Mouse (Mus musculus) thymus, postnatal 36 days (tissue): ENCODE measurements around the gene Smad1.
A peak's percentile ranks its signal among the peaks of the same experiment; 100 is the strongest.

Experiments used
- DNase-seq, 2 experiments: peaks; one replicate each; pipeline ENCODE4 v3.0.0; 2022; ENCODE audit warnings: mixed read lengths in 2 of 2

Smad1 gene

GRCm38 (mm10) chr8:79350805-79351204, 48.5 kb downstream of the Smad1 start:
- DNase-seq = no peak

GRCm38 (mm10) chr8:79350094-79350593, 49.2 kb downstream of the Smad1 start:
- DNase-seq = no peak

DNA sequence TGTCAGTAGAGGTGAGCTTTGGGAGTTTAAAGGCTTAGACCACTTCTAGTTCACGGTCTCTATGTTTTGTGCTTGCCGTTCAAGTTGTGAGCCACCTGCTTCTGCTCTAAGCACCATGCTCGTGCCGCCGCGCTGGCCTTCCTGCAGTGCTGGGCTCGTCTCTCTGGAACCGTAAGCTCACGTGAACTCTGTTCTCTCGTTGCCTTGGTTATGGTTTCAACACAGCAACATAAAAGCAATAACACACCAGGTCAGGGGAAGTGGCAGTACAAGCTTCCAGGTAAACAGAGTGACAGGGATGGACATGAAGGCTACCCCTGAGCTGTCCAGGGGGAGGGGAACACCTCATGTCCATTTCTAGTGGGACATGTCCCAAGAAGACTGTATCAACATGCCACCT, 52.9 kb downstream of the Smad1 start:
- DNase-seq = no peak

GRCm38 (mm10) chr8:79345856-79346255, 53.5 kb downstream of the Smad1 start:
- no peak for DNase-seq

GRCm38 (mm10) chr8:79341236-79341635, 58.1 kb downstream of the Smad1 start:
- DNase-seq = no peak

DNA sequence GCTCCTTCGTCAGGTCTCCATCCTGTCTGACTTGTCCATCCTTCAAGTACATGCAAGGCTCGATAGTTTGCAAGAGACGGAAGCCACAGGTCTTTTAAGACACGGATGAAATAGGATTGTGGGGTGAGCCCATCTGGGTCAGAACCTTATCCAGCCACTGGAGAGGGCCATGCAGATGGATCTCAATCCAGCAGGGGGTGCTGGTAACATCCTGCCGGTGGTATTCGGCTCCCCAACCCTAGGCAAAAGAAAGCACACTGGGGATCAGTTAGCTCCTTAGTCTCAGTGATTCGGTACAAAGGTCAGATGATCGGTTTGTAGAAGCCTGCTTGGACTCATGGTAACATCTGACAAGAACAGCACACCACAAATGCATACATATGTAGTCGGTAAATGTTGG, 59.8 kb downstream of the Smad1 start:
- DNase-seq = peak in 1 of 2 experiments; percentile 22

GRCm38 (mm10) chr8:79338619-79339018, 60.7 kb downstream of the Smad1 start:
- no peak for DNase-seq

- no peak for DNase-seq
These were observed 67.0 kb downstream of the Smad1 start for GRCm38 (mm10) chr8:79332109-79332900.

DNA sequence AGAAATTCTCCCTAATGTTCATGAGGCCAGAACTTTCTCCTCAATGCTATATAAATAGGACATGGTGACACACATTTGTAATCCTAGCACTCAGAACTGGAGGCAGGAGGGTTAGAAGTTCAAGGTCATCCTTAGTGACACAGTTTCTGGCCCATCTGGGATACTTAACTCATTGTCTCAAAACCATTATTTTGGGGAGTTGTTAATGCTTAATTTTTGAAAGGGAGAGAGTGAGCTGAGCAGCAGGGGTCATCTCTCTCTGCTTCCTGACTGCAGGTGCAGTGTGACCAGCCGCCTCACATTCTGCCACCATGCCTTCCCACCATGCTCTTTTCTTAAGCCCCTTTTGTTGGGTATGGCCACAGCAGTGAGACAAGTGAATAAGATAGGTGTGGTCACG, 67.7 kb downstream of the Smad1 start:
- no peak for DNase-seq

DNA sequence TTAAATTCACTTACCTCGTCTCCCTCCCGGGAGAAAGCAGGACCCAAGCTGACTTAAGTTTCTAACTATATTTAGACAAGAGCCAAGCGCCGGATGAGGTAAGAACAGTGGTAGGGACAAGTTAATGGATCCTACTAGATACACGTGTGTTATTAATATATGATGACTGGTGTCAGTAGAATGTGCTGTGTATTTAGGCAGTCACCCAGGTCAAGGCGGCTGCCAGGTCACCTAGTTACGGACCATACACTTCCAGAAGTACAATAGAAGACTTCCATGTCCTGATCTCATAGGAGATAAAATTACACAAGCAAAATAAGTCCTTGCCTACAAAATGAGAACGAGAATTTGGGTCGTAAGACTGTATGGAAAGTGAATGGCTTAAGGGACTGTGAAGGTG, 68.3 kb downstream of the Smad1 start:
- no peak for DNase-seq

GRCm38 (mm10) chr8:79329735-79330134, 69.6 kb downstream of the Smad1 start:
- no peak for DNase-seq

DNA sequence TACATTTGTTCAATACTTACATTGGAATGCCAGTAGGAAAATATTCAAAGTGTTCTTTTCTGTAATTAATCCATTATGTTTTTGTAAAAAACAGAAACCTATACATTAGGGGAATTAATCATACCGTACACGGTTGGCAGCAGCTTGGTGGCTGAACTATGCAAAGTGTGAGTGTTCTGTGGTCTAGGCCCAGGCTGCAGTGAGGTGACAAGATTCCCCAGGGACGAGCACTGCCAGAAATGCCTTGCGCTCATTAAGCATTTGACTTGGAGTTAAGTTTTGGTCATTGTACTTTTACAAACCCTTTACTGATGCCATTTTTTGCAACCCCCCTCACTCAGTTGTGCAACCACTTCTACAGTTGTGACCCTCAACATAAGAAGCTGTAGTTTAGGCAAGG, 70.1 kb downstream of the Smad1 start:
- no peak for DNase-seq

GRCm38 (mm10) chr8:79325510-79325909, 73.8 kb downstream of the Smad1 start:
- DNase-seq = no peak

DNA sequence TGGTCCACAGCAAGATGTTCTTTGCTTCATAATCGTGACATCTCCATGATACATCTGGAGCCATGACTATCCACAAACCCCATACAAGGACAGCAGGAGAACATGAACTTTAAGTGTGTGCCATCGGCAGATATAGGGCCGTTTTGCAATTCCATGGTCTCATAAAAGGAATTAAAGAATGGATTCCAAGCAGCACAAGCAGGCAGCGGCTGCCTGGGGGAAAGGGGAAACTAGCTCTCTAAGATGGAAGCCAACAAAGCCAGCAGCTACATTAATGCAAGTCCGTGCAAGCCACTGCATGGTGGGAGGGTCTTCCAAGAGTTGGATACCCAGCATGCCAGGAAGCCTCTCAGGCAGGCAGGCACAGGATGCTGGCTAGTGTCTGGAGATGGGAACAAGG, 74.4 kb downstream of the Smad1 start:
- no peak for DNase-seq

- no peak for DNase-seq
These were observed 75.3 kb downstream of the Smad1 start for GRCm38 (mm10) chr8:79324036-79324435.

- no peak for DNase-seq
These were observed 76.2 kb downstream of the Smad1 start for GRCm38 (mm10) chr8:79323121-79323520.

GRCm38 (mm10) chr8:79310801-79311200, 88.5 kb downstream of the Smad1 start:
- no peak for DNase-seq

DNA sequence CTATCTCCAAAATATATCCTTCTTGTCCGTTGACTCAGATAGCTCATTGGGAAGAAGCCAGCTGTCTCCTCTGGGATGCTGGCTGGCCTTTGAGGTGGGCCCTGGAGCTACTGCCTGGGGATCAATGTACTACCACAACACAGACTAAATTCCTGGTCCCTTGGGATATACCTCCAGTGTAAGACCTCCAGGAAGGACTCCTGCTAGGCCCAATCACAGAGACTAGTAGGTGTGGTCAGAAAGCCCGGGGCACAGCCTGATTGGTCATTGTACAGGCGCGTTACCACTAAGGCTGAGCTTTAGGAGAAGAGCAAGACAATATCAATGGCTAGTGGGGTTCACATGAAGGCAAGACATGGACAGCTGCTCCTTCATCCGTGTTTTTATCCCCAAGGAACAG, 93.4 kb downstream of the Smad1 start:
- DNase-seq = no peak

DNA sequence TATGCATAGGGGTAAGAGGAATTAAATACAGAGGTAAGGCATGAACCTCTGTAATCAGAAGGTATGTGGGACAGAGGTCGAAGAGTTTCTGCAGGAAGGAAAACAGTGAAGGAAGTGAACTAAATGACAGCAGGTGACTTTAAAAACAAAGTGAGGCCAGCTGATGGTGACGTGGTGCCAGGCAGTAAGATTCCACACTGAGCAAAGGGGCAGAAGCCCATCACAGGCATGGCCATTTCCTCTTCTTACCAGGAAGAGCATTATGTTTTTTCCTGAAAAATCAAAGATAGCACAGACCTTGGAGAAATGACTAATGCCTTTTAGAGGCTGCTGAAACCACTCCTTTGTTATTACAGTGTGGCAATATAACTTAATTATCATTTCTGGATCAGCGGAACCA, 97.8 kb downstream of the Smad1 start:
- no peak for DNase-seq

DNA sequence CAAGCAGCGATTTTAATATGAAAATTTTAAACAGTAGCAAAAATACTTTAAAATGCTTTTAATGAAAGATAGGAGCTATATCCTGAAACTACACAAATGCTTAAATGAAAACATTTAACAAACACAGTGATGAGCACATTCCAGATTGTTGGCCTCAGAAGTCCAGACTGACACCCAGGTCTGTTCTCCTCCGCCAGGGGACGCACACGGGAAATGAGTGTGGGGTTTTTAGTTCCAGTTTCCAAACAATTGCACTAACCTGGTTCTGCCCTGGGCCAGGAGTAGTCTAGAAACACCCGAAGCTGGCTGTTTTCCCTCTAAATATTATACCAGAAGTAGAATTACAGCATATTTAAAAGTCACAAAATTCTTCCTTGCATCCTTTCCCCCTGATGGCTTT, 99.6 kb downstream of the Smad1 start:
- peak in 1 of 2 experiments; percentile 17 for DNase-seq

DNA sequence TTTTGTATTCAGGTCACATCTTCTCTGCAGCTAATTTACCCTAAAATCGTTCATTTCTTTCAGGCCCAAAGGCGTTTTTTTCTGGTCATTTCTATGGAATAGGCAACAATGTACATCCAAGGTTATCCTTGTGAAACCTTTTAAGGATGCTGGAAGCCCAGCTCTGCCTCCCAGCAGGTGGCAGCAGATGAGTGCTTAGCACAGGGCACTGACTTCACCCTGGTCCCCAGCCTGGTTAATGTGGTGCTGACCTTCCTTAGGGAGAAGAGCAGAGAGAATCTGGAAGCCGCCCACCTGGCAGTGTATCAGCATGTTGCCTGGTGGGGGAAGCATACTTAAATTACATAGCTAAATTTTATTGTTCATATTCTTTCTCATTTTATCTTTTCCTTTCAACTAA, 101.6 kb downstream of the Smad1 start:
- peak; percentile 39 to 40 for DNase-seq

- DNase-seq = no peak
These were observed 103.8 kb downstream of the Smad1 start for GRCm38 (mm10) chr8:79295276-79296105.

DNA sequence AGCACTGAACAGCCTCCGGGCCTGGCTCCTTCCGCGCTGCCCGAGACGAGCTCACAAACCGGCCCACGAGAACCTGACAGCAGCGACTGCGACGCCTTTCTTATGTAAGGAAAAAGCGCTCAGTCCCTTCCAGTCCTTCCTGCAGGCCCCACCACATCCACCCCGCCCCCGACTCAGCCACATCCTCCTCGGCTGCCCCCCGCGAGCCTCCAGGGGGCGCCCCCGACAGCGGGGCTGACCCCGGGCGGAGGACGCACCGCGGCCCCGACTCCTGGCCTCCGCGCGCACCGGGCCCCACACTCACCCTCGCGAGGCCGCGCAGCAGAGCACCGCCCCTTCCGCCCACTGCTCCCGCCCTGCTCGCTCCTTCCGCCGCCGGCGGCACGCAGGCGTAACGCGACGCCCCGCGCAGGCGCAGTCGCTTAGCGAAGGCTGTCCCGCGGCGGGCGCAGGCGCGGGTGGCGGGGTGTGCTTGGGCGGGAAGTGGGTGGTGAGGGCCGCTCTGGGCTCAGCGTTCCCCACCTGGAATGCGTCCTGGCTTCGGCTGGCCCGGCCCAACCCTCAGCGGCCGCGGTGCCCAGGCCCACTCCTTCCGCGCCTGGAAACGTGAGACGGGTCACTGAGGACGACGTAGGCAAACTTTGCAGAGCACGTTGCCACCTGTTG, 104.6 kb downstream of the Smad1 start, which contains the start of gene Mmaa:
Gene Mmaa (minus strand): TSS at position 328 of the 666 bp plus-strand sequence.
- DNase-seq = peak; percentile 98 to 100
